Mouse (Mus musculus) adrenal gland, postnatal 10 days (tissue): ENCODE measurements at regions not wholly inside any gene's neighbourhood (a gene's known extent, or its start where the extent isn't known, plus 50 kb on each side); places are given as distances from the start of the nearest gene placed in this dataset.
"Not testable (repeated sequence)": the region's sequence is repeated elsewhere in the genome, so short reads cannot be mapped to it uniquely, and the experiment has no call there.

Experiments used
- DNase-seq: peaks from one replicate; pipeline ENCODE4 v3.0.0; 2021; ENCODE audit warnings: mixed read lengths

DNA sequence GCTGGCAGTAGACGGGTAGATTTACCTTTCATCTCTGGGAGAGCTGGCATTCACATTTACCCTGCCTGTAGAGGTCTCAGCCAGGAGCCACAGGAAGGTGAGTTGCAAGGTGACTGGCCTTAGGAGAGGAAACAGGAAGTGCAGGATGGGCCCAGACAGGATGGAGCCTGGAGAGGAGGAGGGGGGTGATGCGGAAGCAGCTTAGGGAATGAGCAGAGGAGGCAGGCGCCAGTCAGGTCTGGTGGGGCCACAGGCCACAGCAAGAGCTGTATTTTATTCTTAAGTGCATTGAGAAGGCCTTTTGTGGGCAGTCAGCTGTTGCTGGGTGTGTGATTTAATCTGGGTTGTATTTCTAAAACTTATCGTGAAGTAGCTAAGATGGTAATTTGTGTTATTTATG is 108.2 kb upstream of the Nxpe4 start:
- DNase-seq: peak; percentile 16

DNA sequence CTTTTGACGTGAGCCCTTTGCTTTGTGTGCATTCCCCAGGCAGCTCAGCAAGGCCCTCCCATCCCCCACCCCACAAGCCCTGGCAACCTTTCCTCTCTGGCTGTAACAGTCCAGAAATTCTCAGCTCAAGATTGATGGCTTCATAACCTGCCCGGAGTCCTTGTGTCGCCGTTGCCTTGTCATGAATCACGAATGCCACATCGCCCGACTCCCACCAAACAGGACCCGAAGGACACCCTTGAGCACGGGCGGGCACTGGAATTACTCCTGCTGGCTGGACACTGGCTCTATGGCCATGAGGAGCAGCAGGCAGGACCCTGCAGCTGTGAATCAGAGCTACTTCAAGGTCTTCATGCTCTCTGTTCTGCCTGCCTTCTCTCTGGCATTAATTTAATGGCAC is 106.6 kb upstream of the Nxpe4 start:
- peak; percentile 84 for DNase-seq

DNA sequence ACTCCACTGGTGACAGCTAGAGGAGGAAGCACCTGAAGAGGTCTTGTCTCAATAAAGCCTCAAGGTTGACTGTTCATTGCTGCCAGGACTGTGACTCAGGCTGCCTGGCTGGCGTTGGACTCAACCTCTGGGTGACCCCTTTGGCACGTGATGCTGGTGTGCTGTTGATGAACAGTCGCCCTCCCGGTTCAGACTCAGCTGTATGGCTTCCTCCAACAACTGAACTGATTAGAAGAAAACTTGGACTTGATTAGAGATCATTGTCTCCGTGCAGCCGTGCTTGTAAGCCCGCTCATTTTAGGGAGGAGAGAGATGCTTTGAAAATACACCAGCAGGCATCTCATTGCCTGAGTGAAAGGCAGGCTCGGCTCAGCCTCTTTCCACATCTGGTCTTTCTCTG is 103.2 kb upstream of the Nxpe4 start:
- peak; percentile 75 for DNase-seq

DNA sequence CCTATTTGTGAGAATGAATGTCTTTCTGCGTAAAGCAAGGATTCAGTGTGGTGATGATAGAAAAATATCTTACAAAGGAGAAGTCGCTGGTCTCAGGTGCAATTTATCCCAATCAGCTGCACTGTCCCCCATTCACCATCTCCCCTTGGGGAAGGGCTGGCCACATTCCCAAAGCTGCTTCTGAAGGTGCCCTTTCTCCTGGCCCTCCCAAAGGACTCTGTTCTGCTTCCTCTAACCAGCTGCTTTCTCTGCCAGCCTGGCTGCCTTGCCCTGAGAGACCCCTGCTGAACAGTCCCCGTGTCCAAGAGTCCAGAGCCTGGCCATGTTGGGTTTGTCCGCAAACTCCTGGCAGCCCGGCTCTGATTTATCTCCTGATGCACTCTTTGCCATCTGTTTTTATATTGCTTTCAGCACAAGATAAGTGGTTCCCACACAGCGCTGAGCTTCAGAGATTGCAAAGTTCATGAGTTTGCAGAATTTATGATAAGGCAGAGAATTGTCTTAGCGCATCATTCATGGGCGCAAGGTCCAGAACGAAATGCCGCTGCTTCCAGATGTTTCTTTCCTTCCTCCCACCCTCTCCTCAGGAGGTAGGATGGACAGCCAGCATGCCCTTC is 102.2 kb upstream of the Nxpe4 start:
- DNase-seq: no peak

DNA sequence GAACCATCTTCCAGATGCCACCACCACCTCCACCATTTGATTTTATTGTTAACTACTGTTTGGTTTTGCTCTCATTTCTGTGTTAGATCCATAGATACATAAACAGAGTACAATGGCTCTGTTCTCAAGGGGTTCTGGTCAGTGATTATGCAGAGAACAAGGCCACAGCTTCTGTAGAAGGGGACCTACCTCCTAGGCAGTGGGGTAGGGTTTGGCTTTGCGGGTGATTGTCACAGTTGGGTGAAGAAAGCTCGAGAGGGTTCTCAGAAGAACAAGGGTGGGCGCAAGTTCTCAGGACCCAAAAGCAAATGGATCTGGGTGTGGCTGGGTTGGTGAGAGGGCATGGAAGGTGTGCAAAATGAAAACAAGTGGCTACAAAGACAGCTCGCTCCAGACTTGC is 100.8 kb upstream of the Nxpe4 start:
- DNase-seq: no peak

DNA sequence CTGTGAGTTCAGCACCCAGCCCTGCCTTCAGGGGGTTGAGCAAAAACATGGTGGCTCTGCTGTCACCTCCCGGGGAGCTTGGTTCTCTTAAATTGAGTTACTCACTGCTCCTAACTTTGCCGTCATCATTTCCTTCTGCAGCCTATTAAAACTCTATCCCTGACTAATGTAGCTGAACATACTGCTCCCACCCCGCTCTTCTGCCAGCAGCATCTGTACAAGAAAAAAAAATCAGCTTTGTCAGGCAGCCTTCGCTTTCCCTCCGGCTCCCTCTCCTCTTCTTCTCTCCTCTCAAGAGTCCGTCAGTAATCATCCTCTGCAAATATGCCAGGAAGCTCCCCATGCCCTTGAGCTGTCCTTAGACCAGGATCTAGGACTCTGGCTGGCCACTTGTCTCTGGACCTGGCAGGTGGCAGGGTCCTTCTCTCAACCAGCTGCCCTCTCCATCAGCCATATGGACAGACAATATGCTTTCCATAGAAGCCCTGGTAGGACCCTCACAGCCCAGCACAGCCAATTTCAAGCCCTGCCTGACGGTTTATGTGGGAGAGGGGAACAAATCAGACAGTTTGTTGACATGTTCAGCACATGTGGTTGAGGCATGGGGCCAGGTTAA is 95.0 kb upstream of the Nxpe4 start:
- no peak for DNase-seq

DNA sequence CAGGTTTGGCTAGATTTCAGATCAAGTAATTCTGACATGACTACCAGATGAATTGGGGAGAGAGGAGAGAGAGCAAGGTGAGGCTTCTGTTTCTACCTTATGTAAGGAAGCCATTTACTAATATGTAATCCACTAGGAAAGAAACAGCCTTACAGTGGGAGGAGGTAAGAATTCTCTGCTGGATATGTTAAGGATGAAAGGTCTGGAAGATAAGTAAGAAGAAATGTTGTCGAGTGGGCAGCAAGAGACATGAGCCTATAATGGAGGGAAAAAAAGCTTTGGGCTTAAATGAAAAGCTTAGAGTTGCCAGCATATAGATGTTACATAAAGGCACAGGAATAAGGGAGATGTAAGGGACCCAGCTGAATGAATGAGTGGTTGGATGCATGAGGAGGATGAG is 89.2 kb upstream of the Nxpe4 start:
- no peak for DNase-seq

DNA sequence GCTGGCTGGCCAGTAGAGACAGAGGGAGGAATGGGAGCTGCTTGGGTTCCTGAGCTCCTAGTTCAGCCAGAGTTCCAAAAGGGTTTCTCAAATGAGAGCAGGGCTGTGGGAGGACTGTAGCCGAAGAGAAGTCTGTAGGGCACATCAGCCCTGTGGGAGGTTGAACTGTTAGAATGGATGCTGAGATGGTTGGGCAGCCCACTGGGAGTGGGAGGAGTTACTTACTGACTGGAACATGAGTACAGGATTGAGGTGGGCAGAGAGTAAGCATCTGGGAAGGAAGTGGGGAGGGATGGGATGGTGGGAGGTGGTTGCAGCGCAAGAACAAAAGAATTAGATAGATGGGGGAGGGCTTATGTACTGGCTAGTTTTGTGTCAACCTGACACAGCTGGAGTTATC is 88.7 kb upstream of the Nxpe4 start:
- DNase-seq: no peak

DNA sequence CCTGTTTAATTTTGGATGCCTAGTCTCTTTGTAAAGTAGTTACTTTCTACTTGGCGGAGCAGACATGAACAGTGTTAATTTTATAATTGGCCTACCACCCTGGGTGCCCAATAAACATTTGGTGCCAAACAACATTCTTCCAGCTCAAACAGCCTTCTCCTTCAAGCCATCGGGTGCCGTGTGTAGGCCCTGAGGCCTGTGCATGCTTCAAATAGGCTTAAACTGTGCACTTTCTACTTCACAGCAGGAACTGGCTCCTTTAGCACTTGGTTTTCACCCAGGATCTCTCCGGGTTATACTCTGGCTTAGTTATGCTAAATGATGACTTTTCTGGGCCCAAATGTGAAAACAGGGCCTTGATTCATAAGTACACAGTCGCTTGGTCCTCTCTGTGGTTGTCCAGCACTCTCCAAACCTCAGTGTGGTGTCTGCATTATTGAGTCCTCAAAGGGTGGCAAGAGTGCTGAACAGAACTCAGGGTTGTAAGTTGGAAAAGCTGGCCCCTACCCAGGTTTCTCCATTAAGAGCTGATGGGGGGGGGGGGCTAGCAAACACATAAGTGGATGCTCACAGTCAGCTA is 86.1 kb upstream of the Nxpe4 start:
- no peak for DNase-seq

DNA sequence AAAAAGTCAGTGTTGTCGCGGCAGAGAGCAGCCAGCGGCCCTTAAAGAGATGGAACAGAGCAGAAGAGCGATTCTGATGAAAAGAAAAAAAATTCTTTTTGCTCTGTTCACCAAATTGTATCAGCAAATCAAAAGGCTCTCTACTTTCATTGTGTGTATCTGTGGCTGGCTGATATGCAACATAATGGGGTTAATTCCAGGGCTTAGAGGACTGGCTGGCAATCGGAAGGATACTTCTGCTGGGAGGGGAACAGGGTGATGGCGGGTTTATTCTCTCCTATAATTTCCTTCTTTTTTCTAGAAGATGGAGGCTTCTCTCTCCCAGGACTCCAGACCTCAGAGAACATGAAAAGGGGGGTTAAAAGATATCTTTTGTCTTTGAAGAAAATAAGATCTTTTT is 79.4 kb upstream of the Nxpe4 start:
- no peak for DNase-seq

DNA sequence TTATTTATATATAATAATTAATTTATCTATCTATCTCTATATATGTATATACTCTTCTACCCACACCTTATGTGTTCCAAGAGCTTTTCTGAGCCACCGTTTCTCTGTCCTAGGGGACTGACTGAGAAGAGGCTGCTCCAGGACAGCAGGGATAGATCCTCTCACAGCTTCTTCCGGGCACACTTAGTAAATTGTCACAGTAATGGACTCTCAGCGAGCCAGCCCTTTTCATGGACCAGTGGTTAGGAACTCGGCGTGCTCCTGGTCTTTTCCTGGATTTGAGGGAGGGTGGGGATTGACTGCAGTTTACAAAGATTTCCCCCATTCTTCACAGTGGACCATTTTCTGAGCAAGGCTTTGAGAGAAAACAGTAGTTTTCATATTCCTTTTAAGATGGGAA is 77.6 kb upstream of the Nxpe4 start:
- DNase-seq: not testable (repeated sequence)

DNA sequence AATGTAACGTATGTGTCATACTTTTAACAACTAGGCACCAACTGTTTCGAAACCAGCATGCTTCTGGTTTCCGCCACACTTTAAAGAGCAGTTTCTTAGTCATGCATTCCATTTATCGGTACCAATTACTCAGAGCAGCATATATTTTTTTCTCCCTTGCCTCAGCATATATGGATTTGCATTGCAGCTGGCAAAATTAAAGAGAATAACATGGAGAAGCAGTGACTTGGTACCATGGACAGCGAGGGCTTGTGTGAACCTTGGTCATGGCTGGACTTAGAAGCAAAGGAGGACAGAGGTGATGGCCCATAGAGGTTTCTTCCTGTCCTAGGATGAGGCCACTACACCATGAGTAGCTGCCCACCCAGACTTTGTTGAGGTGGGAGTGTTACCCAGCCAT is 72.2 kb upstream of the Nxpe4 start:
- DNase-seq: no peak

DNA sequence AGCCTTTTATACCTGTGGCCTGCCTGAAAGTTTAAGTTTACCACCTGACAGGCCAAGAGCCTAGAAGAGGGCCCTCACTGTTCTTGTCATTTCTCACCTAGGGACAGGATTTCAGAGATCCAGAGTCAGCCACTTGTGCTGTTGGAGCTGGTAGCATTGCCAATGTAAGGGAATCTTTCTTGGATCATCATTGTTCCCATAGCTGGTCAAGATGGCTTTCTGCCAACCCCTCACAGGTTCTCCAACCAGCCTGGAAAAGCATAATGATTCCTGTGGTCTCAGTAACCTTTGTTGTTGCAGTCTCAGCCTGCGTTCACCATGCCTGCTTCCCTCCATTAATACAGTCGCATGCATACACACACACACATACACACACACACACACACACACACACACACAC is 67.1 kb upstream of the Nxpe4 start:
- no peak for DNase-seq

DNA sequence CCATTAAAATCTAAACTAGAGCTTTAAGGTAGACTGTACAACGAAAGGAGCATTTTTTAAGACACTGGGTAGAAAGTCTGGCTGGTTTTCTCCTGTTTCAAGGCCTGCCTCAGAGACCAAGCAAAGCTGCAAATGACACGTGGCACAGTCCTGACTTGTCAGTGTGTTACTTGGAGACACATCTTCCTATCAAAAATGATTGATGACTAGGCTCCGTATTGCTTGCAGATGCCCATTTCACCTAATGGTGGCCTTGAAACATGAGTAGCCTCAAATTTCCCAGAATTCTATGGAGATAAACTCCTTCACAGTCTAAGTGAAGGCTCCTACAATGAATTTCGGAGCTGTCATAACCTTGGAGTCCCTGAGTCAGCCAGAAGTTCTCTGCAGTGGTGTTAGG is 62.0 kb upstream of the Nxpe4 start:
- DNase-seq: no peak

DNA sequence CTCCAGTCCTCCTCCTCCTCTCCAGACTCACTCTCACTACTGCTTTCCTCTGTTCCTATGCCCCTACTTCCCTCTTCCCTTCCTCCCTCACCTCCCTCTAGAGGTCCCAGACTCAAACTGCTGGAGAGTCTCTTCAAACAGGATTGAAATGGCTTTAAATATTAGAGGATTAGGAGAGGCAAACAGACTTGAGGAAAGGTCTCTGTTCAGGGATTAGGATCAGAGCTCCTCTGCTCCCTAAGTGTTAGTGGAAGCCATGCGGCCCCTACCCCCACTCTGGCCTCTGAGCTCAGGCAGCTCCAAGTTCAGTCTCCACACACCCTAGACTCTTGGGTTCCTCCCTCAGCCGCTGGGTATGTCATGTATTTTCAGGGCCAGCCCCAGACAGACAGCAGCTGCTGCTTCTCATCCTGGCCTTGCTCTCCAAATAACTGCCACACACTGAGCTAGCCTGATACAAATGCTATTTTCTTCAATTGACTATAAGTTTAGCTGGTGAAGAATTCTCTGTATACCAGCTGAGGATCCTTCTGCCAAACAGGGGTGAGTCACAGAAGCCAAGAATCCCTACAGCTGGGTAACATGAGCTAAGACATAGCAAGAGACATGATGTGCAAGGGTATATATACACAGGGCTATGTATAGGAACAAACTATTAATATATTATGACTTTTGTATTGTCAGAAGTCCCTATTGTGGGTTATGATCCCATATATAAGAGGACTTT is 55.2 kb upstream of the Nxpe4 start:
- DNase-seq: no peak

DNA sequence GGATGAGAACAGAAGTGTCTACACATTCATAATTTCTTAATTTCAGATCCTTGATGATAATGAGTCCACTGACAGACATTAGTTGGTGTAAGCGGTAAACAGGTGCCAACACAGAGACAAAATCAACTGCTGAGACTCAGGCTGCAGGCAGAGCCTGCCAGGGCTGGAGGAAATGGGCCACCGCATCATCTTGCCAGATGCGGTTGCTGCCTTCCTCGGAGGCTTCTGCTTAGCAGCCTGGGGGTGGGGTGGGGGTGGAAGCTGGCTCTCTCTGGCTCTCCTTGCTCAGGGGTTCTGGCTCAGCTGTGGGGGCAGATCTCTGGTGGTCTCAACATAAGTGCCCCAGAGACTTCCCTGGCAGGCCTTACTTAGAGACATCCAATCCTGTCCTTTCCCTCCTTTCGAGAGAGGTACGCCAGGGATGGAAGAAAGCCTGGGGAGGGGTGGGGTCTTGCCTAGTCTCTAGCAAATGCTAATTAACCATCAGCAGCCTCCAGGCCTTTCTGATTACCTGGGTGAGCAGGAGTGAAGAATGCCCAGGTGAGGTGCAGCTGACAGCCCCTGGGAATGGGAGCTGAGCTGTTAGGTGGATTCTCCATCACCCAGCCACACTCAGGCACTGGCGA is 52.7 kb upstream of the Nxpe4 start:
- DNase-seq: no peak

DNA sequence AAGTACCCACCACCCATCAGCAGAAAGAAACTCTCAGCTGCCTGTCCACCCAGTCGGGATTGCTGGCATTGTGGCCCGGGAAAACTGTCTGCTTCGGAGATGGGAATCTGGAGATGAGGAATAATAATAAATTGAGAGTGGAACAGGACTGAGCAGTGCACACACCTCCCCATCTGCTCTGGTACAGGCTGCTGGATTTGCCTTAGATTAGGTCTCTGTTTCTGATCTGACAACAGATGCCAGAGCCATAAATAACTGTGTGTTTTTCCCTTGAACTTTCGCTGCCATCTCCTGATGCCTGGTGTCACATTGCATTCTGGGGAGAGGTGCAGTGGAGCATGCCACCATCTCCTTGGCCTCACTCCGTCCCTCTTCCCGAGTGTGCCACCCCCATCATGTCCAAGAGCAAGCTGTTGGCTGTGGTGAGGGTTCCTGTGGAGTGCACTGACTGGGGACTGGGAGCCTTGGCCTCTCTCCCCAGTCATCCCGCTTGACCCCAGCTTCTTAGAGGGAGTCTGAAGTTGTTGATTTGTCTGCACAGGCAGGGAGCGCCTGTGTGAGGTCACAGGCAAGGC is 50.4 kb upstream of the Nxpe4 start:
- peak; percentile 10 for DNase-seq
